Mouse (Mus musculus): Measurements from ENCODE around the gene E2f4. TPM values are rescaled to one million over a fixed set of nuclear protein-coding genes. Genes with fewer than 3 reads are reported as not detected.

E2f4 gene
- total RNA-seq, 2 experiments from 2014 or later, result 31.2 to 31.7 TPM

- peak; percentile 54 for DNase-seq (ENCODE audit: low spot score)
These were observed 47.9 kb downstream of the E2f4 start for GRCm38 (mm10) chr8:105345061-105345975.

GRCm38 (mm10) chr8:105346611-105347427 lies 49.4 kb downstream of the E2f4 start:
- DNase-seq (ENCODE audit: low spot score), result peak; percentile 85

GRCm38 (mm10) chr8:105347428-105348221 lies 50.2 kb downstream of the E2f4 start, which contains the start of gene Fhod1:
TSS of gene Fhod1 (minus strand) at chr8:105347953.
- DNase-seq (ENCODE audit: low spot score), result peak; percentile 95

GRCm38 (mm10) chr8:105348450-105349095 lies 51.1 kb downstream of the E2f4 start, which contains the start of gene Slc9a5:
TSS of gene Slc9a5 (plus strand) at chr8:105348843.
- no peak for DNase-seq (ENCODE audit: low spot score)

- DNase-seq (ENCODE audit: low spot score), result no peak
These were observed 51.8 kb downstream of the E2f4 start for GRCm38 (mm10) chr8:105349096-105349771.

GRCm38 (mm10) chr8:105350186-105350585 lies 52.7 kb downstream of the E2f4 start:
- DNase-seq (ENCODE audit: low spot score), result no peak

GRCm38 (mm10) chr8:105353583-105354135 lies 56.2 kb downstream of the E2f4 start:
- DNase-seq (ENCODE audit: low spot score), result no peak

GRCm38 (mm10) chr8:105354549-105354948 lies 57.1 kb downstream of the E2f4 start:
- DNase-seq (ENCODE audit: low spot score), result no peak

Small RNA genes within 50 kb of the gene (microRNA-seq; reads per million reads assigned to microRNA genes)
- not detected for gene Gm27320
- 3,737 reads per million, percentile 90 among the genes with 10 or more reads in this experiment for gene Mir328

Other genes starting within 250 kb of the E2f4 start
- under 1 TPM in 1 of 2 experiments, not detected in 1; 0.57 TPM for gene Ces3a, start 249.1 kb upstream of the E2f4 start, total RNA-seq (2021)
- gene Ces3b, start 213.9 kb upstream of the E2f4 start, total RNA-seq (2021), result under 1 TPM in 1 of 2 experiments, not detected in 1; 0.12 TPM
- gene Ces4a, start 165.9 kb upstream of the E2f4 start, total RNA-seq (2021), result not detected
- 10 to 100 TPM; 80.3 to 88.8 TPM for gene Cbfb, start 127.0 kb upstream of the E2f4 start, total RNA-seq (2021)
- gene D230025D16Rik, start 72.5 kb upstream of the E2f4 start, total RNA-seq (2021), result 10 to 100 TPM; 39.5 to 47.6 TPM
- gene B3gnt9, start 42.5 kb upstream of the E2f4 start, total RNA-seq (2021), result 1 to 10 TPM; 1.3 to 1.9 TPM
- 1 to 10 TPM; 2.8 to 3.3 TPM for gene Tradd, start 33.1 kb upstream of the E2f4 start, total RNA-seq (2021)
- under 1 TPM; 0.55 to 0.71 TPM for gene Fbxl8, start 33.0 kb upstream of the E2f4 start, total RNA-seq (2021)
- gene Hsf4, start 27.9 kb upstream of the E2f4 start, total RNA-seq (2021), result 10 to 100 TPM in 1 of 2 experiments, 1 to 10 TPM in 1; 9.8 to 11.1 TPM
- 10 to 100 TPM; 32.7 to 38.9 TPM for gene Nol3, start 21.5 kb upstream of the E2f4 start, total RNA-seq (2021)
- gene 4931428F04Rik, start 7.8 kb upstream of the E2f4 start, total RNA-seq (2021), result under 1 TPM; 0.53 to 0.74 TPM
- 1 to 10 TPM in 1 of 2 experiments, under 1 TPM in 1; 0.85 to 1.3 TPM for gene Exoc3l, start 1.6 kb upstream of the E2f4 start, total RNA-seq (2021)
- gene Elmo3, start 7.9 kb downstream of the E2f4 start, total RNA-seq (2021), result 1 to 10 TPM; 1.3 to 2.2 TPM
- gene Lrrc29, start 28.6 kb downstream of the E2f4 start, total RNA-seq (2021), result 1 to 10 TPM in 1 of 2 experiments, under 1 TPM in 1; 0.89 to 1.4 TPM
- 10 to 100 TPM; 21.1 to 22.6 TPM for gene Tmem208, start 28.7 kb downstream of the E2f4 start, total RNA-seq (2021)
- 10 to 100 TPM; 19.7 to 26.1 TPM for gene Fhod1, start 50.3 kb downstream of the E2f4 start, total RNA-seq (2021)
- gene Slc9a5, start 51.2 kb downstream of the E2f4 start, total RNA-seq (2021), result under 1 TPM; 0.25 to 0.50 TPM
- under 1 TPM in 1 of 2 experiments, not detected in 1; 0.09 TPM for gene Plekhg4, start 75.6 kb downstream of the E2f4 start, total RNA-seq (2021)
- under 1 TPM in 1 of 2 experiments, not detected in 1; 0.21 TPM for gene Kctd19, start 115.8 kb downstream of the E2f4 start, total RNA-seq (2021)
- under 1 TPM; 0.41 to 0.64 TPM for gene Lrrc36, start 115.9 kb downstream of the E2f4 start, total RNA-seq (2021)
- 10 to 100 TPM; 47.9 to 56.7 TPM for gene Tppp3, start 173.9 kb downstream of the E2f4 start, total RNA-seq (2021)
- 10 to 100 TPM; 10.3 to 11.6 TPM for gene Zdhhc1, start 199.2 kb downstream of the E2f4 start, total RNA-seq (2021)
- gene Hsd11b2, start 221.1 kb downstream of the E2f4 start, total RNA-seq (2021), result under 1 TPM in 1 of 2 experiments, not detected in 1; 0.11 TPM